Mouse (Mus musculus) cerebellum, postnatal 10 days (tissue): ENCODE measurements around the gene Atp8a2.
A peak's percentile ranks its signal among the peaks of the same experiment; 100 is the strongest.

Experiments
- DNase-seq, 2 experiments: peaks; one replicate each; pipeline ENCODE4 v3.0.0; 2021; ENCODE audit warnings: mixed read lengths in 2 of 2

The Atp8a2 gene

GRCm38 (mm10) chr14:59893971-59894370 lies 303.0 kb downstream of the Atp8a2 start:
- peak; percentile 38 to 55 for DNase-seq

- peak; percentile 32 to 36 for DNase-seq
Measured at GRCm38 (mm10) chr14:59892084-59892483, 304.9 kb downstream of the Atp8a2 start.

- DNase-seq: peak; percentile 65 to 70
Measured at GRCm38 (mm10) chr14:59891491-59891890, 305.5 kb downstream of the Atp8a2 start.

GRCm38 (mm10) chr14:59890818-59891217 lies 306.2 kb downstream of the Atp8a2 start:
- DNase-seq: no peak

GRCm38 (mm10) chr14:59890107-59890506 lies 306.9 kb downstream of the Atp8a2 start:
- no peak for DNase-seq

- no peak for DNase-seq
Measured at GRCm38 (mm10) chr14:59888446-59888845, 308.5 kb downstream of the Atp8a2 start.

GRCm38 (mm10) chr14:59888046-59888445 lies 308.9 kb downstream of the Atp8a2 start:
- DNase-seq: peak in 1 of 2 experiments; percentile 31

- peak; percentile 90 for DNase-seq
Measured at GRCm38 (mm10) chr14:59887061-59887861, 309.7 kb downstream of the Atp8a2 start.

- no peak for DNase-seq
Measured at GRCm38 (mm10) chr14:59883517-59884069, 313.4 kb downstream of the Atp8a2 start.

GRCm38 (mm10) chr14:59880829-59881228 lies 316.1 kb downstream of the Atp8a2 start:
- DNase-seq: no peak

GRCm38 (mm10) chr14:59878248-59878647 lies 318.7 kb downstream of the Atp8a2 start:
- no peak for DNase-seq

GRCm38 (mm10) chr14:59876525-59876924 lies 320.5 kb downstream of the Atp8a2 start:
- DNase-seq: no peak

- no peak for DNase-seq
Measured at GRCm38 (mm10) chr14:59868369-59868768, 328.6 kb downstream of the Atp8a2 start.

GRCm38 (mm10) chr14:59867749-59868148 lies 329.2 kb downstream of the Atp8a2 start:
- DNase-seq: no peak

- DNase-seq: no peak
Measured at GRCm38 (mm10) chr14:59866001-59866400, 331.0 kb downstream of the Atp8a2 start.

- peak; percentile 21 to 31 for DNase-seq
Measured at GRCm38 (mm10) chr14:59862351-59862750, 334.6 kb downstream of the Atp8a2 start.

- no peak for DNase-seq
Measured at GRCm38 (mm10) chr14:59859830-59860229, 337.1 kb downstream of the Atp8a2 start.

- no peak for DNase-seq
Measured at GRCm38 (mm10) chr14:59858501-59859225, 338.3 kb downstream of the Atp8a2 start.

GRCm38 (mm10) chr14:59853139-59853538 lies 343.8 kb downstream of the Atp8a2 start:
- no peak for DNase-seq

- DNase-seq: peak; percentile 42 to 65
Measured at GRCm38 (mm10) chr14:59846609-59847375, 350.2 kb downstream of the Atp8a2 start.

GRCm38 (mm10) chr14:59843264-59843942 lies 353.6 kb downstream of the Atp8a2 start:
- no peak for DNase-seq
